Mouse (Mus musculus) spleen, postnatal 36 days (tissue): ENCODE measurements around the gene Gm17018.
A peak's percentile ranks its signal among the peaks of the same experiment; 100 is the strongest.

Experiments used
- DNase-seq, 2 experiments: peaks; one replicate each; pipeline ENCODE4 v3.0.0; 2022; ENCODE audit warnings: low spot score in 2 of 2, mixed read lengths in 1 of 2

Gene Gm17018

GRCm38 (mm10) chr19:45587509-45588292 is 27.3 kb downstream of the Gm17018 start:
- no peak for DNase-seq

DNA sequence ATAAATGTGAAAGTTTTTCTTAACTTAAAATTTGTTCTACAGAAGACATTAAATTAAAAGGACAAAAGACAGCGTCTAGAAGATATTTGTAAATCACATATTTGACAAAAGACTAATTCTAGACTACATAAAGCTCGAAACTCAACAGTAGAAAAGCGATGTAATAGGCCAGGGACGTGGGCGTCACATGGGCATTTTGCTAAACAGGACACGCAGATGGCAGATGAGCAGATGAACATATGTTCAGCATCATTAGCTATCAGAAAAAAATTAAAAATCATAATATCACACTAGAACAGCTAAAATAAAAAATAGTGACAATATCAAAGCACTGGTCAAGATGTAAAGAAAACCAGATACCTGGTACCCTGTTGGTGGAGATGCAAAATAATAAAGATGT is 29.3 kb downstream of the Gm17018 start:
- DNase-seq = no peak

DNA sequence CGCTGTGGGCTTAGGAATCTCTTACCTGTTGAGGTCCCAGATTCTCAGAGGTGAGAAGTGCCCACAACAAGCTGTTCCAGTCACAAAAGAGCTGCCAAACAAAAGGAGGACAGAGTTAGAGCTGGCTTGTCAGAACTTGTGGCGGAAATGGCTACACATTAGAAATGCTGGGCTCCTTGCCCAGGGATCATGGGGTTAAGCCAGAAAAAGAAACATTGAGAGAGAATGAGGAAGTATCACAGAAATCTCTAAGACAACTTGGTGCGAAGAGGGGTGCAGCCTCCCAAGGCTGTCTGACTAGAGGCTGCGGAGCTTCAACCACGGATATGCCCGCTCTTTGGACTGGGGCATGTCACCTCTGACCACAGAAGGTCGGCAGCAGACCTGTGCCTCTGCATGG is 31.3 kb downstream of the Gm17018 start:
- DNase-seq = peak; percentile 15 to 32

GRCm38 (mm10) chr19:45592916-45593315 is 32.5 kb downstream of the Gm17018 start:
- DNase-seq = no peak

DNA sequence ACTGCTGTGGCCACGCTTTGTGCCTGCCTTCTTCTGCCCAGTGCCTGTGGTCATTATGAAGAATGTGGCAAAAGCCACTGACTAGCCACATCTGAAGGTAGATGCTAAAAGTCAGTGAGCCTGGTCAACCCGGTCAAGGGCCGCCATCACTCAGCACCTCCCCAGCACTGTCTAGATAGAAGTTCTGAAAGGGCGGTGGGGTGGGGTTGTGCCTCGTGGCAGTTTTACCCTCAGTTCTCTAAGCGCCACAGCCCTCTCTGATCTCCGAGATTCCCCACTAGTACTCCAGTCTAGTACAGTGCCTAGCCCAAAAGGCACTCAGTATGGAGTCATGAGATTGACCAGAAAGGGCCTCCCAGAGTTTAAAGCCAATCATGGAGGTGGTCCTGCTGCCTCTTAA is 33.7 kb downstream of the Gm17018 start:
- DNase-seq = no peak

- no peak for DNase-seq
Observed at GRCm38 (mm10) chr19:45595481-45595880, 35.1 kb downstream of the Gm17018 start.

- DNase-seq = no peak
Observed at GRCm38 (mm10) chr19:45596019-45596418, 35.6 kb downstream of the Gm17018 start.

- DNase-seq = no peak
Observed at GRCm38 (mm10) chr19:45596434-45596833, 36.0 kb downstream of the Gm17018 start.

DNA sequence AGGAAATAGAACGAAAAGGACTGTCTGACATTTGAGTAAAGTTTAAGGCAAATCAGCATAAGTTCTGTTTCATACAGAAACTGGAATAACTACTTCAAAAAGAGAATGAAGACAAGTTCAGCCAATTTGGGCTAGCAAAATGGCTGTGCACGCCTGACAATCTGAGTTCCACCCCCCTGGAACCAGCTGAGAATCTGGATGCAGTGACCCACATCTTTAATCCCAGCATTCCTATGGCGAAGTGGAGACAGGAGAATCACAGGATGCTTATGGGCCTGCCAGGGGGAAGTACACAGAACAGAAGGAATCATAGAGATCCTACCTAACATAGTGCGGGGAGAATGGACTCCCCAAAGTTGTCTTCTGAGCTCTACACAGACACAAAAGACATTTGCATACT is 36.7 kb downstream of the Gm17018 start:
- DNase-seq = no peak

- DNase-seq = no peak
Observed at GRCm38 (mm10) chr19:45602606-45603005, 42.2 kb downstream of the Gm17018 start.

DNA sequence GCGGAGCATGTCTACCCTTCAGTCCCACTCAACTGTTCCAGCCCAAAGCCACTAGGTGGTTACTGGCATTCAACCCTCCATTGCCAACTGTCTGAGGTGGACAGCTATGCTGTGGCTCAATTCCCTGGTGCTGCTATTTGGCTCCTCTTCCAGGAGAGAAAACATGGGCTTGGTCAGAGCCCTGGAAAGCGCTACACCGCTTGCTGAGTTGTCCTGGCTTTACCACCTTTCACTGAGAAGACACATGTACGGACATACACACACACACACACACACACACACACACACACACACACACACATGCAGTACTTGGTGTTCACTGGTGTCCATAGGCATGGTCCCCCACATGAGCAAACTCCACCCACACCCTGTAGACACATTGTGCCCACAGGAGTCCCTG is 46.3 kb downstream of the Gm17018 start:
- no peak for DNase-seq

DNA sequence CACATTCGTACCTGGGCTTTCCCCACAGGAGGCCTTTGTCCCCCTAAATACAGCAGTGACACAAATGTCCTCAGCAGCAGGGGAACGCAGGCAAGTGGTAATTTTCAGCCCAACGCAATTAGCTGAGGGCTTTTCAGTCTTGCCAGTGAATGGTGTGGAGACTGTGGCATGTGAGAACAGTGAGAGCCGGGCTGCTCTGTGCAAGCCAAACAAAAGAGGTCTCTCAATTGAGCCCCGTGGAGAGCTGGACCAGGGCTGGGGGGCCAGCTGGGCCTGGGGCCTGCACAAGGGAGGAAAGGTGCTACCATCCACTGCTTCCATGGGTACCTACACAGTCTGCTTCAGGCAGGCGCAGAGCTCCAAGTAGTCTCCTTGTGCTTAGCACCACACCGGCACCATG is 47.1 kb downstream of the Gm17018 start:
- no peak for DNase-seq

DNA sequence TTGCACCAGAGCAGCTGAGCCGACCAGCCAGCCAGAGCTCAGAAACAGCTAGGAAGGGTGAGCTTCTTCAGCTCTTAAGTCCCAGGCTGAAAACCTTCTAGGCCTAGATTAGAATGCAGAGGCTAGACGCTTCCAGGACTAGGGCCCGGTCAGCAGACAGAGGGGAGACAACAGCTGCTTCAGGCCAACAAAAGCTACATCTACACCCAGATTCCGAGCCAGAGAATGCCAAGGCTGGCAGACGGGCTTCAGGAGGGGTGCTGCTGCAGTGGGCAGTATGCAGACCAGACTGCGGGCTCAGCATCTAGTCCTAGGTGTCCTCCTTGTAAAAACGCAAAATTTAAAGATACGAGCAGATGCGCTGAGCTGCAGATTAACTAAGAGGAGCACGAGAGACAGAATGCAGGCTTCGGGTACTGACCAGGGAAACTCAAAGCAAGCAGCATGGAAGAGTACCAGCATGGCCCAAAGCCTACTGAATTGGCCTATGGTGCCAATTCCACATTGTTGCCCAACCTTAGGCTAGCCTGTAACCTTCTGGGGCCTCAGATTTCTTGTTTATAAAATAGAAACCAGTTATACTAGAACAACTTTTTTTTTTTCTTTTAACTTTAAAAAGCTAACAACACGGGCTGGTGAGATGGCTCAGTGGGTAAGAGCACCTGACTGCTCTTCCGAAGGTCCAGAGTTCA is 48.4 kb downstream of the Gm17018 start:
- no peak for DNase-seq

- DNase-seq = no peak
Observed at GRCm38 (mm10) chr19:45610823-45611222, 50.4 kb downstream of the Gm17018 start.

GRCm38 (mm10) chr19:45614375-45614774 is 54.0 kb downstream of the Gm17018 start:
- DNase-seq = no peak

GRCm38 (mm10) chr19:45614928-45615327 is 54.5 kb downstream of the Gm17018 start:
- DNase-seq = no peak

DNA sequence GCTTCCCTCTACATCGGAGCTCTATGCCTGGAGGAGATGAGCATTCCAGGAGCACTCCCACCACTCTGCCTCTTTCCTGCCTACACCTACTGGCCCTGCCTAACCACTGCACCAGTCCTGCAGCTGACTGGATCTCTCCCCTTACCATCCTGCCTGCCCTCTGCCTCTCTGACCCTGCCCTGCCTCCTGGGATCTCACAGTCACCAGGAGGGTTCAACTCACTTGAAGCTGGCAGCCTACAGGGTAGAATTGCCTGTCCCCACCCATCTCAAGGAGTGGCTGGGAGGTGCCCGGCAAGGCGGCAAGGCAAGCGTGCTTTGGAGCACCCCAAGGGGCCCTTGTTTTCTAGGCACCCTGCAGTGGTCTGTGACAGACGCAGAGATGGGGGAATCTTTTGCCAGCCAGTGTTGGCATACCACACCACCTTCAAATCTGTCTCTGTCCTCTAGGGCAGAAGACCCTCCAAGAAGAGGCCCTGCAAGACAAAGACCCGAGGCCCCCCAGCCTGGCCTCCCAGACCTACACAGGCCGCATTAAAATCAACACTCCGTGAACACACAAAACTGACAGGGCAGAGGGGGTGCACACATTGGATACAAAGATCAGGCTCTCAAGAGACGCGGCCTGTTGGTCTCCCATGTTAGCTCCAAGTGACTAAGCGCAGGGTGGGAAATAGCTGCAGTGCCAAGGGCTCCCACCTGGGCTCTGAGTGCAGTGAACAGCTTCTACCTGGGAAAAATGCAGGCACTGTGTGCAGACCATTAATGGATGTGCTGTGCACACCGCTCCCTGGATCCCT is 55.2 kb downstream of the Gm17018 start:
- no peak for DNase-seq

GRCm38 (mm10) chr19:45616214-45616518 is 55.8 kb downstream of the Gm17018 start:
- no peak for DNase-seq

GRCm38 (mm10) chr19:45616735-45617134 is 56.3 kb downstream of the Gm17018 start:
- no peak for DNase-seq

- no peak for DNase-seq
Observed at GRCm38 (mm10) chr19:45618184-45618583, 57.8 kb downstream of the Gm17018 start.

GRCm38 (mm10) chr19:45619744-45620501 is 59.5 kb downstream of the Gm17018 start:
- no peak for DNase-seq

- no peak for DNase-seq
Observed at GRCm38 (mm10) chr19:45621061-45621460, 60.6 kb downstream of the Gm17018 start.
